Mouse (Mus musculus): ENCODE results near the gene Phka2.
A peak's percentile ranks its signal among the peaks of the same experiment; 100 is the strongest.

Phka2 gene

DNA sequence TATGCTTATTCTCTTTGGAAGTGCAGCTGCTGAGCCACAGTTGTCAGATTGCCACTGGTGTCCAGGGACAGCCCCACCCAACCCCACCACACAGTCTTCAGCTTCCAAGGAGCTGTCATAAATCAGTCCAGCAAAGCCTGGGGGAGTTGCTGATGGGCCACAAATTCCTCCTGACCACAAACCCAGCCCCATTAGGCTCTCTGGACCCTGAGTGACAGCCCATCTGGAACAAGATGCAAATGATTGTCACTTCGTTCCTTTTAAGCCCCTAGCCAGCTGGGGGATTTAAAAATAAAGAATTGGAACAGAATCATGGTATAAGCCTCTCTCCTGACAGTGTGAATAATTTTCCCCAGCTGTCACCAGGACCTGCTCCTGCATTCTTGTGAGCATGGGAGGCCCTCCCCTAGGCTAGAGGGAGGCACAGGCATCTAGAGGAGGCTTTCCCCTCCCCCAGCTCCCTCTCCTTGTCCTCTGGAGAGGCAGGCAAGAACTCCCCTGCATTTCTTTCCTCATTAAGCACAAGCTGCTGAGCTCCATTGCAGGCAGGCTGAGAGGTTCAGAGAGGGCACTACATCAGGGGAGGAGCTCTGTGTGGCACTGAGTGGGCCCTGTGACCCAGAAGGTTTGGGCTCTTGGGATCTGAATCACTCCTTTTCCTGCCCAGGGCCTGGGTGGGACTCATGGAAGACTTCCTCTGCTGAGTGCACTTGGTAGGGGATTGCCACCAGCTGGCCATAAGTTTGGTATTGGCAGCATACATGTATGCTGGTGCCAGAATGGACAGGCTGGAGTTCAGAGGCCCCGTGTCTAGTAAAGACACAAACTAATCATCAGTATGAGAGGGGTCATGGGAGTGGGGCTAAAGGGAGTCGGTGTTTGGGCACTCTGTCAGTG, 96.8 kb downstream of the Phka2 start:
- peak; percentile 44 for DNase-seq

DNA sequence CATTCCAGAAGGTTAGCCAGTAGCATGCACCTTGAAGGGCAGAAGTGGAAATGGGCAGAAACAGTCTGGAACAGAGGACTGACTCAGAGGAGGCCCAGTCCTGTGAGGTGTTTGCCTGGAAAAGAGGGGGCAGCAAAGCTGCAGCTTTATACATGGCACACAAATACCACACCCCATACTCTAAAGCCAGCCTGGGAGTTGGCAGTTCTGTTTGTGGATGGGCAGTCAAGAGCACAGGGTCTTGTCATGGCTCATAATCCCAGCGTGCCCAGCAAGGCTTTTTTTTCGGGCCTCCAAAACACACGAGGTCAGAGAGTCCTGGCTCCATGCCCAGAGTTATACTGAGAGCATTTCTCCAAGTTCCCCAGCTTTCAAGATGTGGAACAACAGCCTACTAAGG, 99.1 kb downstream of the Phka2 start:
- DNase-seq = no peak

DNA sequence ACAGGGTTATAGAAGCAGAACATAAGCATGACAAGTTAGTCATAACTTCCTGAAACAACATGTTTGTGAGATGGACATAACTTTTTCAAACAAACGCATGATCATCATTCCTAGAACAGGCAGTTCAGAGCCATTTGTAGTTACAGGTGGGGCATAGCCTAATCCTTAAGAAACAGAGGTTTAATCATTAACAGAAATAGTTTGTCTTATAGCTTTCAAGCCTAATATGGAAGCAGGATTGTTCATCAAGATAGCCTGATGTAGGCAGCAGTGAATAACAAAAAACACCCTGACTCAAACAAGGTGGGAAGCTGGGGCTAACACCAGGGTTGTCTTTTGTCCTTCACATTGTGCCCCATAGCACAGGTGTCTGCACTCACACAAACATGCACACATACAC, 100.8 kb downstream of the Phka2 start:
- DNase-seq = no peak

DNA sequence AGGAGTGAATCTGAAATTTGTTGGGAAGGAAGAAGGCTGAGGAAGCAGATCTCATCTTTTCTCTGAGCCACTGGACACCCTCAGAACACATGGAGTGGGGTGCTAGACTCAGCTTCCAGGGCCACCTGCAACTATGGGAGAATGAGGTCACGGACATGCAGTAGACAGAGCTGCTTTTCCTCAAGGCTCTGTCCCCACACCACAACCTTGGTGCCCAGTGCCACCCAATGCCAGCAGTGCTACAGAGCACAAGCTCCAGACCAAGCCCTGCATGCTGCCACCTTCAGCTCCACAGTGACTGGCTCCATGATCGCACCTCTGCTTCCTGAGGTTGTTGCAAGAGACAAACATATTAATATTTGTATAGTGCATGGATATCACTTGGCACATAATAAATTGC, 101.3 kb downstream of the Phka2 start:
- no peak for DNase-seq

DNA sequence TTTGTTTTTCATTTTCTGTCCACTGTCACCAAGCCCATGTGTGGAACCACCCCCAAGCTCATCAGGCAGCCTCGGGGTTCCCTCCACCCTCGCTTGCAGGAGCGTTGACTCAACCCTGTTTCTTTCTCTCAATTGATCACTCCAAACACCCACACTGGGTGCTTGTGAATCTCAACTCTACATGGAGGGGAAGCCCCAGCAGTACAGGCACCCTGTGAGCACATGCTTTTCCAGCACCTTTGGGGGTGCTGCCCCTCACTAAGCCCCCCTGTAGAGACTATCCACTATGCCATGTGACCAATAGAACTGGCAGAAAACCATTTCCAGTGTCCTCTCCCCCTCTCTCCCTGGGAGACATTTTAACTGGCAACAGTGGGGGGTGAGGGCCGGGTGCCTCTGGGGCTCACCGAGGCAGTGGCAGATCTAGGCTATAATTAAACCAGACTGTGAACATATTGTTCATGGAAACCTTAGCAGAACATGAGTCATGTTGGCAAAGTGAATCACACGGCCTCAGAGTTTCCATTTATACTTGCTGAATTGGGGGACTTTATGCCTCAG, 102.1 kb downstream of the Phka2 start:
- peak; percentile 58 for DNase-seq

DNA sequence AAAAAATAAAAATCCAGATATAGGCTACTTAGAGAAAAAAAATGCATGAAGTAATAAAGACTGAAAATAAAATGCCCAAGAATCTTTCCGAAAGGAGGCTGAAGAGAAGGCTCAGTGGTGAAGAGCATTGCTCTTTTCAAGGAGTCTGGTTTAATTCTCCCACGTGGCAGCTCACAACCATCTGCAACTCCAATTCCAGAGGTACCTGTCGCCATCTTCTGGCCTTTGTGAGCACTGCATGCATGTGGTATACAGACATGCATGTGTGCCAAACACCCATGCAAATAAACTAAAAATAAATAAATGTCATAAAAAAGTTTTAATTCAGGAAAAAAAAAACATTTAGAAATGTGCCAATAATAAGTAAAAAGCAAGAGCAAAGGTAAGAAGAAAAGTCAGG, 107.9 kb downstream of the Phka2 start:
- DNase-seq = no peak

DNA sequence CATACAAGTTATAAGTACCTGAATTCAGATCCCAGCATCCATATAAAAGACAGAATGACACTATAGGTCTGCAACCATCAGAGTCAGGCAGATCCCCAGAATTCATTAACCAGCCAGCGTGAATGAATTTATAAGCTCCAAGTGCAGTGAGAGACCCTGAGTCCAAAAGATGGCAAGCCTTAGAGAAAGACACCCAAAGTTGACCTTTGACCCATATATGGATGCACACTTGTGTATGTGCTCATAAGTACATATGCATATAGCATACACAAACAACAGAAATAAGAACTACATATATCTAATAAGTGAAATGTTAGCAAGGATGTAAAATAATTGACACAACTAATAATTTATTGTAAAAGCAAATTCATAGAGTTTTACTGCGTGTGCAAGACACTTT, 108.5 kb downstream of the Phka2 start:
- no peak for DNase-seq

DNA sequence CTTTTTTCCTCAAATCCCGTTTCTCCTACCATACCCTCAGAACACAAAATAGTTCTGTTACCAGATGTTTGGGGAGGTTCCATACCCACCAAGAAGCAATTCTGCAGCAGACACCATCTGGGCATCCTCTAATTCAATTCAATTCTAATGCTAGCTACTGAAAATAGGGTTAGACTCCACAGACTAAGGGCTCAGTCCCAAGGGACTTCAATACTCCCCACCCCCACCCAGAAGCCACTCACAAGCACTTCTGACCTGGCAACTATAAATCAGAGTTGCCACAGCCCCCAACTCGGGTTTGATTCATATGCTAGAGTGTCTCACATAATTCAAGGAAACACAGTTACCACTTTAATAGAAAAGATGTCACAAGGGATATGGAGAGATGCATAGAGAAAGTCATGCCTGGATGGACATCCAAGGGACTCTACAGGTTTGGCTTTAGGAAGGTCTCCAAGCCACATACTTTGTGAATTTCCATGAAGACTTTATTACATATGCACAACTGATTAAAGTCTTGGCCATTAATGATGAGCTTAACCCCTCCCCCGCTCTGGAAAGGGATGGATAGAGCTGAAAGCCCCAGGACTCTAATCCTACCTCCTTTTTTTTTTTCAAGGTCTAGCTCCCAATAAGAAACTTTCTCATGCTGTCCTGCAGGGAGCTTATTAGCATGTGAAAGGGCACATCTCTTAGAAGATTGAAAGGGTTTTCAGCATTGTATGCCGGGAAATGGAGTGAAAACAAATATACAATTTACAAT, 109.1 kb downstream of the Phka2 start:
- no peak for DNase-seq

Measured in layer of hippocampus, adult 9-11 months (tissue).